Mouse (Mus musculus): ENCODE measurements around the gene Glp2r.

DNA sequence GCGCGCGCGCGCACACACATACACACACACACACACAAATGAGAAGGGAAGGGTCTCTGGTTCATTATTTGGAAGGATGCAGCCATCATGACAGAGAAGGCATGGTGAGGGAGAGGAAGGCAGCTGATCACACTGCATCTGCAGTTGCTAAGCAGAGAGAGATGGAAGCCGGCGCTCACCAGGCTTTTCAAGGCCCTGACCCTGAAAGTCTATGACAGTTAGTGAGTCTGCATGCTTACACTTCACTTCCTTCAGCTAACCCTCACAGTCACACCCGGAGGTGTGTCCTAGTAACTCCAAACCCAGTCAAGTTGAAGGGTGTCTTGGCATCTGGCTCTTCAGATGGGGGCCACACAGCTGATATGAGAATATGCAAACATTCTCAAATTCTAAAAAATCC, 128.5 kb downstream of the Glp2r start:
- TF ChIP-seq CTCF (conservative IDR thresholded peaks at IDR 0.05; ENCODE audit: insufficient read depth, insufficient read length, low read depth, low read length) (no peak), POLR2A (IDR thresholded peaks at IDR 0.05; ENCODE audit: low read depth, low read length) (no peak)
